Mouse (Mus musculus) right cerebral cortex, postnatal 25 days (tissue): ENCODE measurements around the gene Gstp3.
"Not testable (repeated sequence)": the region's sequence is repeated elsewhere in the genome, so short reads cannot be mapped to it uniquely, and the experiment has no call there.

ENCODE experiments used
- DNase-seq: peaks from one replicate; pipeline ENCODE4 v3.0.0; 2022

The Gstp3 gene

GRCm38 (mm10) chr19:4060044-4060898, 902 bp upstream of the Gstp3 start:
- not testable (repeated sequence) for DNase-seq

- DNase-seq, result no peak
Observed at GRCm38 (mm10) chr19:4058581-4058980, 788 bp downstream of the Gstp3 start.

GRCm38 (mm10) chr19:4057962-4058361, 1.4 kb downstream of the Gstp3 start:
- DNase-seq, result no peak

- DNase-seq, result no peak
Observed at GRCm38 (mm10) chr19:4057389-4057788, 2.0 kb downstream of the Gstp3 start.

GRCm38 (mm10) chr19:4056727-4057126, 2.6 kb downstream of the Gstp3 start:
- DNase-seq, result no peak

- DNase-seq, result no peak
Observed at GRCm38 (mm10) chr19:4055947-4056693, 3.2 kb downstream of the Gstp3 start.

GRCm38 (mm10) chr19:4055216-4055946, 4.0 kb downstream of the Gstp3 start:
- no peak for DNase-seq

GRCm38 (mm10) chr19:4054613-4055012, 4.8 kb downstream of the Gstp3 start:
- no peak for DNase-seq

- no peak for DNase-seq
Observed at GRCm38 (mm10) chr19:4052516-4053030, 6.8 kb downstream of the Gstp3 start.

GRCm38 (mm10) chr19:4051741-4052515, 7.4 kb downstream of the Gstp3 start:
- no peak for DNase-seq

GRCm38 (mm10) chr19:4051016-4051415, 8.4 kb downstream of the Gstp3 start:
- DNase-seq, result no peak

GRCm38 (mm10) chr19:4049069-4049468, 10.3 kb downstream of the Gstp3 start:
- DNase-seq, result not testable (repeated sequence)

GRCm38 (mm10) chr19:4047859-4048258, 11.5 kb downstream of the Gstp3 start:
- peak; percentile 37 for DNase-seq

GRCm38 (mm10) chr19:4046866-4047254, 12.5 kb downstream of the Gstp3 start:
- DNase-seq, result no peak

- peak; percentile 77 for DNase-seq
Observed at GRCm38 (mm10) chr19:4045966-4046865, 13.2 kb downstream of the Gstp3 start, which contains the start of gene Gstp2. Gene Gstp2 (minus strand): TSS chr19:4046023.

GRCm38 (mm10) chr19:4044109-4044508, 15.3 kb downstream of the Gstp3 start:
- not testable (repeated sequence) for DNase-seq

GRCm38 (mm10) chr19:4042124-4042523, 17.2 kb downstream of the Gstp3 start:
- DNase-seq, result no peak

GRCm38 (mm10) chr19:4041500-4041899, 17.9 kb downstream of the Gstp3 start:
- not testable (repeated sequence) for DNase-seq

GRCm38 (mm10) chr19:4040941-4041340, 18.4 kb downstream of the Gstp3 start:
- not testable (repeated sequence) for DNase-seq

- DNase-seq, result peak; percentile 87
Observed at GRCm38 (mm10) chr19:4037788-4038232, 21.6 kb downstream of the Gstp3 start, which contains the start of gene Gstp1. Gene Gstp1 (minus strand): TSS chr19:4037985.
